Mouse (Mus musculus) Patski (cell line): ENCODE results near the gene Hsd17b3. TPM values are rescaled to one million over a fixed set of nuclear protein-coding genes. Genes with fewer than 3 reads are reported as not detected.

Experiments
- ATAC-seq: fragments of 100-300 bp; one replicate; pipeline ENCODE4 v1.8.0; 2021
- CTCF ChIA-PET: fragments of 350-600 bp; sonication (Branson Sonifier 250); formaldehyde crosslinking; loops from one replicate; lab custom pipeline; 2022; ENCODE audit warnings: inconsistent platforms; lab: Charles Lee
- POLR2A ChIA-PET: fragments of 350-600 bp; sonication (Branson Sonifier 250); formaldehyde crosslinking; loops from one replicate; lab custom pipeline; 2022; ENCODE audit warnings: antibody characterized with exemption, inconsistent platforms; lab: Charles Lee
- DNase-seq: peaks from one replicate; pipeline ENCODE4 v3.0.0-alpha.2; 2011; ENCODE audit warnings: low read depth, low spot score
- H3K27me3 ChIP-seq: fragments of 371-371 bp; one replicate; pipeline ENCODE4 v1.5.1; 2021
- CTCF ChIP-seq: fragments of 100-300 bp; IDR thresholded peaks from one replicate; pipeline ENCODE4 v1.5.1; 2021
- in situ Hi-C: fragments of 300-500 bp; cut with MboI; formaldehyde crosslinking; loops from 3 replicates; pipeline ENCODE4 v1.11.1; 2018; ENCODE audit warnings: low pct_unique_long_range_greater_than_20kb, mixed read lengths
- polyA plus RNA-seq: library from polyadenylated mRNA; unstranded; gene quantifications from one replicate; pipeline ENCODE4 v1.2.3, GENCODE M21; 2021

The Hsd17b3 gene
- polyA plus RNA-seq, 1 experiment from 2014 or later = not detected

DNA sequence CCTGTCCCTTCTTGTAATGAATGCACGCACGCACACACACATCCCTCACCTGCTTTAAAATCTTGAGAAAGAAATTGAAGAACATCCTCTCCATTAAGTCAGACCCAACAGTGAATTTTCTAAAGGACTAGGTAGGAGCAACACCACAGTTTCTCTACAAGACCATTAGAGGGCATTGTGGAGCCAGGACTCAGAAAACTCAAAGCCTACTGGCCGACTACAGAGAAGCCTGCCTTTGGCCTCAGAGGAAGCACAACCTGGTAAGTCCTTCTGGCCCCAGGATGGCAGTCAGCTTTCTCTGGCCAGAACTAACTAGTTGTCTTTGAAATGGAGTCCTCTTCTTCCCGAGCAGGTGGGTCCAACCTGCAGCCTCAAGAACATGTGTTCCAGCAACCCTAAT is 38.1 kb downstream of the Hsd17b3 start:
- DNase-seq = no peak

DNA sequence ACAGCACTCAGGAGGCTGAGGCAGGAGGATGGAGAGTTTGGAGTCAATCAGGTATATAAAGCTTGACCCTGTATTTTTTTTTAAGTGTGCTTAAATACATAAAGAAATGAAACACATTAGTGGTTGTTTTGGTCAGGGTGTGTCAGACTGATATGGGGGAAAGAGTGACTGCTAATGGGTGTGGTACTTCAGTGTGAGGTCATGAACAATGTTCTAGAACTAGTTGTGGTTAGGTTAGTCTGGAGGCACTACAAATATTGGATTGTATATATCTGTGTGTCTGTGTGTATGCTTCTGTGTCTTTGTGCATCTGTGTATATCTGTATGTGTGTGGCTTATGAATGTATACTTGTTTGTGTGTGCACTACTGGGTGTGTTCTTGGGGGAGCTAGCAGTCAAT is 39.5 kb downstream of the Hsd17b3 start:
- DNase-seq (no peak), ATAC-seq (no peak)
- in situ Hi-C loops = loop anchor here (5.0 to 25.0 kb wide), 2 partner anchors 43 to 1137 kb away; no protein-coding TSS in a partner anchor
- no peak for TF ChIP-seq CTCF
- ChIA-PET CTCF (interaction anchor here (1.2 kb wide), 1 partner anchor 13 kb away, joined by 3 read pairs; no protein-coding TSS in a partner anchor), POLR2A (no interaction called here)
- no peaks in the 10 kb centered on the region for H3K27me3 ChIP-seq

More for the DNA sequence above, 38.1 kb downstream of the Hsd17b3 start:
- H3K27me3 ChIP-seq = no peaks in the 10 kb centered on the region
- TF ChIP-seq CTCF = peak; percentile 58
- no peak for ATAC-seq
- ChIA-PET POLR2A (no interaction called here), CTCF (interaction anchor here (1.1 to 1.3 kb wide), 3 partner anchors 14 to 33 kb away, joined by 3 to 4 read pairs (median 3); no protein-coding TSS in a partner anchor)
- in situ Hi-C loops = no loop called here

DNA sequence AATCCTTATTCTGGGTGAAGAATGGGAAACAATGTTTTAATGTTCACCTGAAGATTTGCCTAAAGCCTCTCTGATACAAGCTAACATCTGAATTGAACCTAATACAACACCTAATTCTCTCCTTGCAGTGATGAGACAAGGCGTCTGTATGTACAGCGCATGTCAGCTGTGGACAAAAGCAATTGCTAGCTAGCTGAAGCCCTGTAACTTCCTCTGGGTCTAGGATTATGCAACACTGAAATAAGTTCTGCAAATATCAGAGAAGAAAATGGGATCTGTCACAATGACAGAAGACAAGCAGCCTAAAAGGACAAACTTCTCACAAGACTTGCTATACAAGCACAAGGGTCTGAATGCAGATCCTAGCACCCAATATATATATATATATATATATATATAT is 40.6 kb downstream of the Hsd17b3 start:
- no peaks in the 10 kb centered on the region for H3K27me3 ChIP-seq
- in situ Hi-C loops = loop anchor here (5.0 to 25.0 kb wide), 2 partner anchors 44 to 1136 kb away; no protein-coding TSS in a partner anchor
- ChIA-PET POLR2A (no interaction called here), CTCF (interaction anchor here (1.8 kb wide), 1 partner anchor 52 kb away, joined by 4 read pairs; no protein-coding TSS in a partner anchor)
- ATAC-seq (no peak), DNase-seq (no peak)
- no peak for TF ChIP-seq CTCF

DNA sequence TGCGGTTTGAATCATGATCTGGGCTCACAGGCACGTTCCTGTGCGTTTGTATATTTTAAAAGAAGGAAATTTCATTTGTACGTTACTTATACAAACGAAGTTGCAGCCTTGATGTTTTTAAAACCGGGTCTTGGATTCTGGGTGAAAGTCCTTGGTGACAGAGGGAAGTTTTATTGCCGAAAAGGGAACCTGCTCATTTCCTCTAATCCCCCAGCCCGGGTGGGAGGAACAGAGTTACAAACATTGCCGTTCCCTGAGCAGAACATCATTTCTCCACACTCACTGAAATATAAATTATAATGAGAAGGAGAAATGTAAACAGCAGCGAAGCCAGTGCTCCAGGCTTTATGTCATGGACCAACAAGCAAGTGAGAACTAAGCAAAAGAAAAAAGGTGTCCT is 49.1 kb downstream of the Hsd17b3 start:
- in situ Hi-C loops = loop anchor here (5.0 to 25.0 kb wide), 3 partner anchors 338 to 1128 kb away; no protein-coding TSS in a partner anchor
- no peaks in the 10 kb centered on the region for H3K27me3 ChIP-seq
- TF ChIP-seq CTCF = no peak
- ATAC-seq (no peak), DNase-seq (no peak)
- POLR2A ChIA-PET = no interaction called here
- CTCF ChIA-PET = no interaction called here

DNA sequence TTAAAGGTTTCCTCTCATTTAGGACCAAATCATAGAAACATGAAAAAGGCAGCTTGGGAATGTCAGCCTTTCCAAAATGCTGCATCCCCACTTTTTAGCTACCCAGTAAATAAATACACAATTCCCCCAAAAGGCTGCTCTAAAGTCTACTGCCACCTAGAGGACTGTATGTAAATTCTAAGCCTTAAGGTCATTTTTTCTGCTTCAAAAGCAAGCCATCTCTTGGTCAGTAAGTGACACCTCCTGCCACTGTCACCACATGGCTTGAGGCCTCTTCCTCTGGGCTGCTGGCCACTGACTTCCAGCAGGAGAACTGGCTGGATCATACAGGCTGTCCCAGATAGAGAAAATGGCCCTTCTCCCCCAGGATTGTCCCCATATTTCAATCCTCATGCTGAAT is 50.9 kb downstream of the Hsd17b3 start:
- ATAC-seq = no peak
- no peak for DNase-seq
- peak; percentile 65 for TF ChIP-seq CTCF
- CTCF ChIA-PET = interaction anchor here (0.8 to 6.0 kb wide), 10 partner anchors 9 to 587 kb away, joined by 3 to 33 read pairs (median 4); no protein-coding TSS in a partner anchor
- in situ Hi-C loops = loop anchor here (5.0 to 25.0 kb wide), 3 partner anchors 336 to 1126 kb away; no protein-coding TSS in a partner anchor
- POLR2A ChIA-PET = no interaction called here
- H3K27me3 ChIP-seq = no peaks in the 10 kb centered on the region

DNA sequence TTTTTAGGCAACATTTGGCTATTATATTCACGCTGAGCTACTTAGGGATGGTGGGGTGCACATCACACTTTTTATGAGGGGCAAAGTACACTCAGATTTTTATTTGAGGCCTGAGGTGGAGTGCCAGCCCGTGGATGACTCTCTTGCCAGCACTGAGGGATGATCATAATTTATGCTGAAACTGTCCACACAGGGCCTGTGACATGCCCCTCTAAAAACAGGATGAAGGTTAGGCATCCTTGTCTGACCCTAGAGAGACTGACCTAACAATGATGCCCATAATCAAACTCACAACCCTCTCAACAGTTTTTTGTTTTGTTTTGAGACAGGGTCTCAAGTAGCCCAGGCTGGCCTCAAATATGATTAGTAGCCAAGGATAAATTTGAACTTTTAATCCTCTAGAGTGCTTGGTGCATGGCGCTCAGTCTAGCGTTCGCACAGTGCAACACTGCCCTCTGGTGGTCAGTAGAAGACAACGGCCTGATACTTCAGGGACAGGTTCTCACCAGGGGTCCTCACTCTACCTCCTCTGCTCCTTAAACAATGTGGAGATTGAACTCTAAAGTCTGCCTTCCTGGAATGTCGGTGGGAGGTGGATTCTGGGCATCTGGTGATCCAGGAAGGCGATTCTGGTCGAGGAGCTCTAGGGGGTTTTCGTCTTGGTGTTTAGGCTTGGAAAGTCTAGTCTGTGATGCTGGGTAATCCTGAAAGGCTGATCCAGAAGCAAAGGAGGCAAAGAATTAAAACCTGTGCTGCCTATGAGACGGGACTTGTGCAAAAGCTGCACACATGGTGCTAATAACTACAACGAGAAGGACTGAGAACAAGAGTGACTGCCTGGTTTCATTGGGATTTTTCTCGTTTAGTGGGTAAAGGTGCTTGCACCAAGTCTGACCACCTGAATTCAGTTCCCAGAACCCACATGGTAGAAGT is 52.7 kb downstream of the Hsd17b3 start:
- no peak for ATAC-seq
- H3K27me3 ChIP-seq = no peaks in the 10 kb centered on the region
- DNase-seq = no peak
- ChIA-PET CTCF (interaction anchor here (0.6 to 6.0 kb wide), 8 partner anchors 11 to 680 kb away, joined by 3 to 33 read pairs (median 3); no protein-coding TSS in a partner anchor), POLR2A (no interaction called here)
- in situ Hi-C loops = loop anchor here (5.0 to 25.0 kb wide), 3 partner anchors 334 to 1124 kb away; no protein-coding TSS in a partner anchor
- TF ChIP-seq CTCF = peak; percentile 48

DNA sequence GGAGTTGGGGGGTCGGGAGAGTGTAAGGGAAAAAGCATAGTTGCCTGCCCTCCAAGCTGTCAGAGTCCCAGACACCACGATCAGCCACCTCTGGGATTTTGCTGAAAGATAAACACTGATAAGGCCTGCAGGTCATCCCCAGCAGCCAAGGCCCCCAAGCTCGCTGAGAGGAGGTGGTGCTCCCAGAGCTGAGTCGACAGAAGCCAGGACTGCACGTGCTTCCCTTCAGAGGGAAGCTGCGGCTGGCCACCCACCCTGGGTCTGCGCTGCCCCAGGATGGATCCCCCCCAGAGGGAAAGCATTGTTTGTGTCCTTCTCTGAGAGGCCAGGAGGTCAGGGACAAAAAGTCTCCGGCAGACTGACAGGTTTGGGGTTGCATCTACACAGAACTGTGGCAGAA is 54.0 kb downstream of the Hsd17b3 start:
- POLR2A ChIA-PET = interaction anchor here (0.6 kb wide), 1 partner anchor 441 kb away, joined by 5 read pairs; no protein-coding TSS in a partner anchor
- TF ChIP-seq CTCF = no peak
- DNase-seq (no peak), ATAC-seq (no peak)
- CTCF ChIA-PET = interaction anchor here (1.0 to 6.0 kb wide), 3 partner anchors 10 to 25 kb away, joined by 3 to 33 read pairs (median 9); no protein-coding TSS in a partner anchor
- in situ Hi-C loops = loop anchor here (5.0 to 25.0 kb wide), 3 partner anchors 333 to 1123 kb away; no protein-coding TSS in a partner anchor
- H3K27me3 ChIP-seq = no peaks in the 10 kb centered on the region

DNA sequence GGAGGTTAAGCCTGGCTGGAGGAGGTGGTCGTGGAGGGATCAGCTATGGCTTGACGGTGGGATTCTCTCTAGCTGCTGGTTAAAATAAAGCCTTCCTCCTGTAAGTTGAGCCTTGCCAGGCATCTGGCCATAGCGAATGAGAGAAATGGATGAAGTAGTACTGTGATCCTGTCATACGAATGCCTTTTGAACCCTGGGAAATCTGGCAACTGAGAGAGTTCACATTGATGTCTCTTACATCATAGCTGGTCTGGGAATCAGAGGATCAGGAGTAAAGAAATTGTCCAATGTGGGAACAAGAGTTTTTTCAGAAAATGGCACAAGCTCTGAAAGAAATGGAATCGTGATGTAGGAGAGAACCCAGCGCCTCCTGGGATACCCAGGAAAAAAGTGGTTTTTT is 55.1 kb downstream of the Hsd17b3 start:
- TF ChIP-seq CTCF = no peak
- CTCF ChIA-PET = interaction anchor here (2.8 to 6.0 kb wide), 2 partner anchors 9 to 18 kb away, joined by 9 to 33 read pairs; no protein-coding TSS in a partner anchor
- ATAC-seq (no peak), DNase-seq (no peak)
- in situ Hi-C loops = loop anchor here (10.0 to 25.0 kb wide), 2 partner anchors 689 to 1122 kb away; no protein-coding TSS in a partner anchor
- H3K27me3 ChIP-seq = no peaks in the 10 kb centered on the region
- POLR2A ChIA-PET = no interaction called here

DNA sequence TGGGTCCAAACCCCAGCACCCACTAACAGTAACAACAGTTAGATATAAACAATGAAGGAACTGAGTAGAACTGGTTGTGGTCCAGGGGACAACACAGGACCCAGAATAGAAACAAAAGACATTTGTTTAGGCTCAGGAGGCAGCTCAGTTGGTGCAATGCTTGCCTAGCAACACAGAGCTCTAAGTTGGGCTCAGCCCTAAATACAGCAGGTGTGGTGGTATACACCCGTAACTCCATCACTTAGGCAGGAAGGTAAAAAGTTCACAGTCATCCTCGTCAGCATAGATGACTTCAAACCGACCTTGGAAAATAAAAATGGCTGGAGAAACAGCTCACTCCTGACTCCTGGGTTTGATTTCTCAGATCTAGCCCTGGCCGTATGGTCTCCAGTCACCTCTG is 55.8 kb downstream of the Hsd17b3 start:
- H3K27me3 ChIP-seq = no peaks in the 10 kb centered on the region
- POLR2A ChIA-PET = no interaction called here
- DNase-seq (no peak), ATAC-seq (no peak)
- in situ Hi-C loops = loop anchor here (10.0 to 25.0 kb wide), 2 partner anchors 688 to 1121 kb away; no protein-coding TSS in a partner anchor
- TF ChIP-seq CTCF = no peak
- CTCF ChIA-PET = interaction anchor here (0.9 to 2.8 kb wide), 3 partner anchors 10 to 26 kb away, joined by 3 to 9 read pairs (median 3); no protein-coding TSS in a partner anchor

DNA sequence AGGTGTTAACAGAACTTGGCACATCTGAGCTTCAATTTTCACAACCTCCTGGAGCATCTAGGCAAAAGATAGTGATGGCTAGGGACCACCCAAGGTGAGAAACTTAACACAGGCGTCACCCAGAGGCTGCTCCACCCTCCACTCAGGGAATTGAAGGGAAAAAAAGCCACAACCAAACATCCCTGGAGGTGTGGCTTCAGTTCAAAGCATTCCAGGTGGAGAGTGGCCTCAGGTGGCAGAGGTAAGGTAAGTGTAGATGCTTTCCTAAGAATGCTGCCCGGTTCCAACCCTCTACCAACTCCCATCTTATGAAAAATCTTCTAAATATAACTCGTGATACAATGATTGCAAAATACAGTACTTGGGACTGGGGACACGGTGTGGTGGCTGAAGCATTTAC is 57.8 kb downstream of the Hsd17b3 start:
- no peak for DNase-seq
- H3K27me3 ChIP-seq = no peaks in the 10 kb centered on the region
- ChIA-PET POLR2A (no interaction called here), CTCF (no interaction called here)
- TF ChIP-seq CTCF = no peak
- in situ Hi-C loops = loop anchor here (10.0 to 25.0 kb wide), 2 partner anchors 686 to 1119 kb away; no protein-coding TSS in a partner anchor
- no peak for ATAC-seq
